Mouse (Mus musculus) G1E (cell line): ENCODE data around the gene Reln. TPM values are rescaled to one million over a fixed set of nuclear protein-coding genes. Genes with fewer than 3 reads are reported as not detected.

Source experiments
- ATAC-seq: 2 replicates; pipeline ENCODE4 v1.8.0; 2016; ENCODE audit warnings: mild to moderate bottlenecking; ENCODE audit not compliant: insufficient number of reproducible peaks, poor library complexity, low FRiP score, severe bottlenecking; ENCODE audit errors: extremely low read depth
- DNase-seq: peaks from one replicate; pipeline ENCODE4 v3.0.0; 2012; ENCODE audit warnings: low spot score
- H3K27me3 ChIP-seq: 2 replicates; pipeline ENCODE4 v1.6.1; 2012; ENCODE audit warnings: mild to moderate bottlenecking, low read length, inconsistent platforms; ENCODE audit not compliant: insufficient read depth
- H3K36me3 ChIP-seq: replicated peaks from 2 replicates; pipeline ENCODE3; 2012; ENCODE audit warnings: mild to moderate bottlenecking, inconsistent platforms
- H3K4me1 ChIP-seq: 2 replicates; pipeline ENCODE4 v1.6.1; 2012; ENCODE audit warnings: low read depth, low read length, inconsistent platforms, mixed read lengths; ENCODE audit not compliant: insufficient read depth
- H3K4me3 ChIP-seq: 2 replicates; pipeline ENCODE4 v1.5.1; 2012; ENCODE audit warnings: low read depth, mild to moderate bottlenecking, inconsistent platforms, low read length, moderate library complexity, mixed read lengths
- H3K9me3 ChIP-seq: replicated peaks from 2 replicates; pipeline ENCODE4 v1.6.1; 2012; ENCODE audit warnings: inconsistent platforms
- CTCF ChIP-seq: IDR thresholded peaks from 2 replicates; pipeline ENCODE4 v1.5.1; 2012; ENCODE audit warnings: low read depth, low read length, inconsistent platforms, mixed read lengths
- GATA1 ChIP-seq: IDR thresholded peaks from 2 replicates; pipeline ENCODE4 v1.6.1; 2012; ENCODE audit warnings: borderline replicate concordance, low read length, inconsistent platforms, mixed read lengths
- GATA2 ChIP-seq: IDR thresholded peaks from 2 replicates; pipeline ENCODE4 v1.6.1; 2012; ENCODE audit warnings: low read depth, low read length, inconsistent platforms, borderline replicate concordance
- POLR2AphosphoS5 ChIP-seq: IDR thresholded peaks from 2 replicates; pipeline ENCODE4 v1.6.1; 2012; ENCODE audit warnings: low read depth, low read length, inconsistent platforms; ENCODE audit not compliant: insufficient replicate concordance
- TAL1 ChIP-seq: conservative IDR thresholded peaks from 2 replicates; pipeline ENCODE4 v1.6.1; 2012; ENCODE audit warnings: low read depth, low read length, inconsistent platforms, mixed read lengths
- polyA plus RNA-seq: library from polyadenylated mRNA; stranded (reverse); fragments of >175 nt; gene quantifications from 2 replicates; pipeline ENCODE4 v1.2.3, GENCODE M21; 2012
- total RNA-seq, 2 experiments: library from RNA; stranded (forward) in 1 of 2; stranded (reverse) in 1 of 2; fragments of 200-1000 nt in 1 of 2; fragments of >200 nt in 1 of 2; fragmentation: Nextera tagmentation in 1 of 2; gene quantifications; 2 replicates each; pipeline ENCODE4 v1.2.3; 2014 to 2017

Gene Reln
- total and polyA plus RNA-seq, 3 experiments = 0.04 to 42.8 (median 1.1) TPM

DNA sequence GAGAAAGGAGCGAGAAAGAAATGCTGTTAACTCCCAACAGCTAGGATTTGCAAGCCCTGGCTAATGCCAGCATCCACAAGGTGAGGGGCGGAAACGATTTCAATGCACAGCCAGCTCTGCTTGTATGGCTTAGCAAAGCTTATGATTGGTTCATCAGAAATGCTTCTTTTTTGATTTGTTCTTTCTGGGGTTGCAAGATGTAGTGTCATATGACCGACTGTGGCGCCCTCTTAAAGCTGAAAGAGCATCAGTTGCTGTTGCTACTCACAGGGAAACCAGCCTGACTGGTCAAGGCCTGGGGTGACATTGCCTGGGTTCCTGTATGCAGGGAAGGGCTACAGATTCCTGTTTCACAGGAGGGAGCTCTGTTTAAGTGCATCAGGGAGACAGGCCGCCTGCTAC, 478.2 kb downstream of the Reln start:
- Histone ChIP-seq H3K9me3 (no peaks in the 10 kb centered on the region), H3K27me3 (no peaks in the 10 kb centered on the region), H3K36me3 (no peaks in the 10 kb centered on the region), H3K4me1 (no peaks in the 10 kb centered on the region), H3K4me3 (no peak overlapping the region)
- ATAC-seq = no peak
- no peak for DNase-seq
- no peak for TF ChIP-seq GATA1
- no peak for TF ChIP-seq TAL1
- TF ChIP-seq POLR2AphosphoS5 = no peak
- TF ChIP-seq CTCF = no peak
- TF ChIP-seq GATA2 = no peak

- no peaks in the 10 kb centered on the region for H3K36me3 ChIP-seq
- ATAC-seq (no peak), DNase-seq (no peak)
- no peak for TF ChIP-seq GATA1
- no peak for TF ChIP-seq CTCF
- no peak for TF ChIP-seq TAL1
- TF ChIP-seq POLR2AphosphoS5 = no peak
- no peak for TF ChIP-seq GATA2
- no peaks in the 10 kb centered on the region for H3K4me1 ChIP-seq
- no peak within 1 kb of the TSS for H3K4me3 ChIP-seq
- no peaks in the 10 kb centered on the region for H3K9me3 ChIP-seq
- H3K27me3 ChIP-seq = peaks cover 3% of the 10 kb centered on the region; the same call in 1 of the 2 replicates
Observed at GRCm38 (mm10) chr5:21865346-21866107, 479.0 kb downstream of the Reln start, which contains the start of gene Slc26a5. Gene Slc26a5, minus strand, starts transcription at chr5:21865604.

GRCm38 (mm10) chr5:21858653-21859052, 485.8 kb downstream of the Reln start:
- Histone ChIP-seq H3K27me3 (peaks cover 5% of the 10 kb centered on the region; the same call in 1 of the 2 replicates), H3K4me1 (no peaks in the 10 kb centered on the region), H3K36me3 (no peaks in the 10 kb centered on the region), H3K9me3 (no peaks in the 10 kb centered on the region), H3K4me3 (no peak overlapping the region)
- TF ChIP-seq GATA2 = no peak
- TF ChIP-seq POLR2AphosphoS5 = no peak
- TF ChIP-seq CTCF = no peak
- no peak for TF ChIP-seq GATA1
- no peak for TF ChIP-seq TAL1
- DNase-seq (no peak), ATAC-seq (no peak)

DNA sequence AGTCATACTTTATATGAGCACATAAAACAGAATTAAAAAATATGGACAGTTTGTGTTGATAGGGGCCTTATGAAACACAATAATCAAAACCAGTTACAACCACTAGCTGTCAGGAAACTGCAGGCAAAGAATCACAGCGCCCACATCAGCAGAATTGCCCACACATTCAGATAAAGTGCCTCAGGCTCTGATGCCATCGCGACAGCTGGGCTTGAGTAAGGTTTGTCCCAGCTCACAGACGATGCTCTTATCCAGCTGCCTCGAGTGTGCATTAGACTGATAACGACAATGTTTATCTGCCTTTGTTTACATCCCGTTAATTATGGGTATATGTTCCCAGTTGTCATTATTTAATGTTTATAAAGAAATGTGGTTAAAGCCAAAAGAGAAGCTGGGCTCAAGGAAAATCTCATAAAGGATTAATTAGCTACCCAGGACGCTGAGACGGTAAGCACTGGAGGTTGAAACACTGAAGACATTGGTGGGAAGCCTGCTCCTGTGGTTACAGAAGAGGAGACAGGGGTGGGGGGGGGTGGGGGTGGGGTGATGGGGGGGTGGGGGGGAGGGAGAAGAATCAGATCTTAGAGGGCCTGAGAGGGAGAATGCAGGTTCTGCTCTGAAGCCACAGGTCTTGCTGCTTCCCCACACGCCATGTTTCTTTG, 492.7 kb downstream of the Reln start:
- H3K36me3 ChIP-seq = no peaks in the 10 kb centered on the region
- TF ChIP-seq GATA2 = no peak
- TF ChIP-seq CTCF = no peak
- TF ChIP-seq TAL1 = no peak
- no peak for TF ChIP-seq GATA1
- TF ChIP-seq POLR2AphosphoS5 = no peak
- DNase-seq (no peak), ATAC-seq (no peak)
- H3K4me3 ChIP-seq = no peak overlapping the region
- peaks cover 3% of the 10 kb centered on the region; the same call in 1 of the 2 replicates for H3K27me3 ChIP-seq
- H3K9me3 ChIP-seq = no peaks in the 10 kb centered on the region
- no peaks in the 10 kb centered on the region; the same call in 1 of the 2 replicates for H3K4me1 ChIP-seq

DNA sequence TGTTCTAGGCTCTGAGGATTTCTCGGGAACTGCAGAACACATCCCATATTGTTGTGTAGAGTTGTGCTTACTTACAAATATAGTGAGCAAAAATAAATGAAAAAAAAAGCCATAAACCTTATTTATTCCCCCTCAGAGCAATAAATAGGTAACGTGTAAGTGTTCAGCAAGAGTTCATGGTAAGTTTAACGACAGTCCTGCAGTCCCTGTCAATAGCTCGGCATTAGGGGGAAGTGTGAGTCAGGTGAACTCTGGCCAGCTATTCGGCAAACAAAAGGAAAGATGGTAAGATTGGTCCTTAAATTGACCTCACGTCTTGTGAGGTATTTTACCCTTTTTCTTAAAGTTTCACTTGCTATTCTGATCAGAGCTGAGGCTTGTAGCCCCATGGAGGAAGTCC, 497.1 kb downstream of the Reln start:
- H3K9me3 ChIP-seq = no peaks in the 10 kb centered on the region
- H3K36me3 ChIP-seq = no peaks in the 10 kb centered on the region
- no peaks in the 10 kb centered on the region; the same call in 1 of the 2 replicates for H3K4me1 ChIP-seq
- no peak overlapping the region for H3K4me3 ChIP-seq
- no peak for TF ChIP-seq GATA1
- no peak for TF ChIP-seq POLR2AphosphoS5
- TF ChIP-seq TAL1 = no peak
- TF ChIP-seq GATA2 = no peak
- DNase-seq (no peak), ATAC-seq (no peak)
- H3K27me3 ChIP-seq = peaks cover 5% of the 10 kb centered on the region; the same call in 1 of the 2 replicates

DNA sequence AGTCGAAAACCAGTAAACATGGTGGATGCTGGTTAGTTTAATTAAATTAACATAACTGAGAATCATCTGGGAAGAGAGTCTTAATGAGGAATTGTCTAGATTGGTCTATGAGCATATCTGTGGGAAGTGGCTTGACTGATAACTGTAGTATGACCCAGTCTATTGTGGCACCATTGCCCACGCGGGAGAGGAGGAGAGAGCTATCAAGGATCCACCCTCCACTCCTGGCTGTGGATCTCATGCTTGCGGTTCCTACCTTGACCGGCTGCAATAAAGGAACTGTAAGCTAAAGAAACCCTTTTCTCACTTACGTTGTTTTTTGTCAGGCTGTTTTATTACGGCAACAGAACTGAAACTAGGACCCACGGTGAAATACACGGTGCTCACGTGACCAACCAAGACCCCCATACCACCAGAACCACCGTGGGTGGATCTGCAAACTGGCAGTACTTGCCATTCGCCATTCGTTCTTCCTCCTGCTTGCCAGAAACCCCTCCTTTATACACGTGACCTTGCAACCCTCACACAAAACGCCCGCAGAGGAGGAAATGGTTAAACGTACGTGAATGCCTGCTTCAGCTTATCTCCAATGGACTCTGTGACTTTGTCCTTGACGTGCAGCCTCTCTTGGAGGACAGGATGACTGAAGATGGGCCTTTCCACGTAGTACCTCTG, 497.7 kb downstream of the Reln start:
- ATAC-seq (no peak), DNase-seq (no peak)
- Histone ChIP-seq H3K4me3 (no peak overlapping the region), H3K9me3 (no peaks in the 10 kb centered on the region), H3K4me1 (no peaks in the 10 kb centered on the region; the same call in 1 of the 2 replicates), H3K27me3 (peaks cover 7% of the 10 kb centered on the region; the same call in 1 of the 2 replicates), H3K36me3 (no peaks in the 10 kb centered on the region)
- TF ChIP-seq POLR2AphosphoS5 (no peak), TAL1 (no peak), CTCF (no peak), GATA1 (no peak), GATA2 (no peak)
